In the genomic region with DNA sequence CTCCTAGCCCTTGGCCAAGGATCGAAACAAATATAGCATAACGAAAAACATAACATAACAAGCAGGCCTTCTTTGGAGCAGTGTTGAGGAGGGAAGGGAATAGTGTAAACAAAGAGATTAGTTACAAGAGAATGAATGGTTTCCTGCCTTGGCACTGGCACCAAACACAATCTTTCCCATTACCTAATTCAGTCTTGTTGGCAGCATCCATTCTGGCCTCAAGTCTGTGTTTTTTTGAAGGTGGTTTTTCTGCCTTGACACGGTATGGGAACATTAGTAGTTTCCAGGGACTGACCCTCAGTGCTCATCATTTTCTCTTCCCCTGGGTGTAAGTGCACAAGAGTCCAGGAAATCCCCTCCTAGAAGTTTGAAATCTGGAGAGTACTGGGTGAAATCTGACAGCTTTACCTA, we compare ENCODE assay signal across 19 mouse cellular contexts.
DNase-seq lines count a peak whose midpoint lies in the region; ATAC-seq and TF ChIP-seq lines count a peak whose summit lies in the region.
"Had no signal": no experiment of that assay in that cellular context is flagged by ENCODE, and none has a peak within 500 bp of the region (broad histone marks: within the 10 kb centered on the region; RNA-seq: fewer than 3 reads in every experiment).

No protein-coding gene starts in this region.

- no peaks in the 10 kb centered on the region for H3K36me3 ChIP-seq in forebrain, embryonic 16.5 days (ENCODE audit: control insufficient read depth, insufficient read depth)
- H3K36me3 ChIP-seq in forebrain, embryonic 11.5 days (ENCODE audit: control insufficient read depth, insufficient read depth, low read length) = no peaks in the 10 kb centered on the region
- no peaks in the 10 kb centered on the region for H3K36me3 ChIP-seq in midbrain, embryonic 11.5 days (ENCODE audit: control insufficient read depth, insufficient read depth, low read length)
- no peaks in the 10 kb centered on the region for H3K36me3 ChIP-seq in midbrain, embryonic 15.5 days (replicated peaks)
- no peaks in the 10 kb centered on the region for H3K36me3 ChIP-seq in stomach, postnatal 0 days (ENCODE audit: control insufficient read depth, insufficient read depth, low read length)
- H3K36me3 ChIP-seq: limb, embryonic 12.5 days; liver, embryonic 15.5 days had no signal

- DNase-seq in forebrain, embryonic 11.5 days (ENCODE audit: low spot score) = no peak
- peak; percentile 74 for DNase-seq in midbrain, embryonic 11.5 days (ENCODE audit: low spot score, missing footprints)
- peak; percentile 55 for DNase-seq in gonadal fat pad, adult 2 months (ENCODE audit: low read depth)
- no peak for DNase-seq in stomach, postnatal 0 days (ENCODE audit: low spot score)
- no peak for DNase-seq in urinary bladder, adult 18-20 months (ENCODE audit: low spot score in 2 of 2)
- DNase-seq in frontal cortex, postnatal 10 days (ENCODE audit: low spot score in 2 of 2) = no peak
- DNase-seq: cerebellum, adult 2 months; gastrocnemius, postnatal 36 days; heart, postnatal 14 days; kidney, postnatal 14 days; layer of hippocampus, postnatal 36 days; right cerebral cortex, adult 18-20 months; thymus, adult 18-20 months had no signal

- no peak overlapping the region for H3K4me2 ChIP-seq in forebrain, embryonic 16.5 days (ENCODE audit: low read length)
- no peak overlapping the region for H3K4me2 ChIP-seq in forebrain, embryonic 11.5 days (ENCODE audit: low read depth, low read length, severe bottlenecking)
- no peak overlapping the region for H3K4me2 ChIP-seq in midbrain, embryonic 11.5 days
- H3K4me2 ChIP-seq in midbrain, embryonic 15.5 days = no peak overlapping the region
- no peak overlapping the region for H3K4me2 ChIP-seq in stomach, postnatal 0 days (replicated peaks; ENCODE audit: low read depth)
- H3K4me2 ChIP-seq: limb, embryonic 12.5 days; liver, embryonic 15.5 days had no signal

- TF ChIP-seq CTCF in stomach, postnatal 0 days (IDR thresholded peaks at IDR 0.05; ENCODE audit: low read depth) = no peak

- ATAC-seq in forebrain, embryonic 16.5 days = peak; percentile 15; the same call in 1 of the 2 replicates
- ATAC-seq in forebrain, embryonic 11.5 days (replicated peaks; ENCODE audit: low FRiP score) = no peak
- ATAC-seq in midbrain, embryonic 11.5 days (ENCODE audit: low FRiP score) = no peak
- ATAC-seq in midbrain, embryonic 15.5 days (replicated peaks) = no peak
- no peak for ATAC-seq in stomach, postnatal 0 days (ENCODE audit: low FRiP score, low TSS enrichment)
- ATAC-seq: activated CD4-positive, CD25-positive, alpha-beta regulatory T cell, adult 4 months; inflammation-experienced regulatory T-cells, adult 6 months had no signal

- H3K9ac ChIP-seq in forebrain, embryonic 16.5 days (replicated peaks; ENCODE audit: low read depth, low read length) = no peak overlapping the region
- no peak overlapping the region for H3K9ac ChIP-seq in forebrain, embryonic 11.5 days (ENCODE audit: low read length)
- H3K9ac ChIP-seq in midbrain, embryonic 11.5 days (ENCODE audit: low read length) = no peak overlapping the region
- H3K9ac ChIP-seq in midbrain, embryonic 15.5 days = no peak overlapping the region
- no peak overlapping the region for H3K9ac ChIP-seq in stomach, postnatal 0 days (ENCODE audit: low read length)
- H3K9ac ChIP-seq: limb, embryonic 12.5 days; liver, embryonic 15.5 days had no signal

- no peak overlapping the region for H3K27ac ChIP-seq in forebrain, embryonic 16.5 days (ENCODE audit: low read length)
- no peak overlapping the region for H3K27ac ChIP-seq in forebrain, embryonic 11.5 days (ENCODE audit: low read depth, low read length)
- no peak overlapping the region for H3K27ac ChIP-seq in midbrain, embryonic 11.5 days (ENCODE audit: low read depth, low read length)
- H3K27ac ChIP-seq in midbrain, embryonic 15.5 days = no peak overlapping the region
- peak overlapping the region; percentile 53; the same call in 1 of the 2 replicates for H3K27ac ChIP-seq in stomach, postnatal 0 days (replicated peaks)
- H3K27ac ChIP-seq: limb, embryonic 12.5 days; liver, embryonic 15.5 days had no signal

- WGBS in forebrain, embryonic 16.5 days = 44% methylated on average over 3 of the region's 3 CpGs
- WGBS in forebrain, embryonic 11.5 days = 79% methylated on average over 3 of the region's 3 CpGs
- 71% methylated on average over 3 of the region's 3 CpGs for WGBS in midbrain, embryonic 11.5 days
- 68% methylated on average over 3 of the region's 3 CpGs for WGBS in midbrain, embryonic 15.5 days
- WGBS in stomach, postnatal 0 days = 17% methylated on average over 3 of the region's 3 CpGs

- H3K4me3 ChIP-seq in forebrain, embryonic 16.5 days (replicated peaks; ENCODE audit: low read length) = no peak overlapping the region
- H3K4me3 ChIP-seq in forebrain, embryonic 11.5 days (ENCODE audit: low read depth, low read length) = no peak overlapping the region
- H3K4me3 ChIP-seq in midbrain, embryonic 11.5 days (ENCODE audit: low read depth, low read length) = no peak overlapping the region
- H3K4me3 ChIP-seq in midbrain, embryonic 15.5 days = no peak overlapping the region
- no peak overlapping the region for H3K4me3 ChIP-seq in stomach, postnatal 0 days (ENCODE audit: low read depth, low read length)
- H3K4me3 ChIP-seq: limb, embryonic 12.5 days; liver, embryonic 15.5 days had no signal

- no peaks in the 10 kb centered on the region for H3K27me3 ChIP-seq in forebrain, embryonic 16.5 days (replicated peaks; ENCODE audit: control insufficient read depth, insufficient read depth, low read length)
- no peaks in the 10 kb centered on the region for H3K27me3 ChIP-seq in forebrain, embryonic 11.5 days (ENCODE audit: control insufficient read depth, insufficient read depth, low read length)
- H3K27me3 ChIP-seq in midbrain, embryonic 11.5 days (ENCODE audit: control insufficient read depth, insufficient read depth, low read length) = no peaks in the 10 kb centered on the region
- no peaks in the 10 kb centered on the region for H3K27me3 ChIP-seq in midbrain, embryonic 15.5 days (replicated peaks)
- H3K27me3 ChIP-seq in stomach, postnatal 0 days (ENCODE audit: control insufficient read depth, insufficient read depth, low read length) = no peaks in the 10 kb centered on the region
- H3K27me3 ChIP-seq: limb, embryonic 12.5 days; liver, embryonic 15.5 days had no signal

- no peaks in the 10 kb centered on the region for H3K9me3 ChIP-seq in forebrain, embryonic 16.5 days (ENCODE audit: control insufficient read depth, low read length)
- H3K9me3 ChIP-seq in forebrain, embryonic 11.5 days (ENCODE audit: control insufficient read depth, low read length) = no peaks in the 10 kb centered on the region
- no peaks in the 10 kb centered on the region for H3K9me3 ChIP-seq in midbrain, embryonic 11.5 days (ENCODE audit: control insufficient read depth, low read length)
- no peaks in the 10 kb centered on the region for H3K9me3 ChIP-seq in midbrain, embryonic 15.5 days
- no peaks in the 10 kb centered on the region for H3K9me3 ChIP-seq in stomach, postnatal 0 days (ENCODE audit: control insufficient read depth, low read length)
- H3K9me3 ChIP-seq: limb, embryonic 12.5 days; liver, embryonic 15.5 days had no signal

- TF ChIP-seq EP300 in stomach, postnatal 0 days (optimal IDR thresholded peaks at IDR 0.05) = no peak

- H3K4me1 ChIP-seq in forebrain, embryonic 16.5 days (replicated peaks; ENCODE audit: control insufficient read depth, insufficient read depth, low read length) = peaks cover 8% of the 10 kb centered on the region
- H3K4me1 ChIP-seq in forebrain, embryonic 11.5 days (replicated peaks; ENCODE audit: control insufficient read depth, insufficient read depth, low read length) = no peaks in the 10 kb centered on the region
- H3K4me1 ChIP-seq in midbrain, embryonic 11.5 days (ENCODE audit: control insufficient read depth, insufficient read depth, low read length) = no peaks in the 10 kb centered on the region
- no peaks in the 10 kb centered on the region for H3K4me1 ChIP-seq in midbrain, embryonic 15.5 days
- H3K4me1 ChIP-seq in stomach, postnatal 0 days (replicated peaks; ENCODE audit: control insufficient read depth, insufficient read depth) = 0 out of 2 replicates have a peak, but pooled peaks cover 2% of the 10 kb centered on the region
- H3K4me1 ChIP-seq: liver, embryonic 15.5 days had no signal

Comparison
In these comparisons a context has a peak if more than half of its experiments do, and no peak if none do; other contexts are left out.
1. DNase-seq: peak in midbrain, embryonic 11.5 days (single experiment) and gonadal fat pad, adult 2 months (single experiment); none in forebrain, embryonic 11.5 days (single experiment), stomach, postnatal 0 days (single experiment), urinary bladder, adult 18-20 months (0 of 2) and frontal cortex, postnatal 10 days (0 of 2).